Mouse (Mus musculus) small intestine, adult 2 months (tissue): ENCODE data around the gene Fam71e1.

Source experiments
- CTCF ChIP-seq: fragments of 200-500 bp; IDR thresholded peaks from 2 replicates; pipeline ENCODE4 v1.5.1; 2012; ENCODE audit warnings: low read depth, mild to moderate bottlenecking, control low read depth, inconsistent platforms, low read length, moderate library complexity, mixed read lengths; ENCODE audit not compliant: insufficient replicate concordance, insufficient read length; ENCODE audit errors: extremely low read depth
- POLR2A ChIP-seq: fragments of 200-500 bp; IDR thresholded peaks from 2 replicates; pipeline ENCODE4 v1.6.1; 2012; ENCODE audit warnings: low read depth, mild to moderate bottlenecking, control low read depth, inconsistent platforms, low read length, moderate library complexity

- TF ChIP-seq CTCF (no peak), POLR2A (no peak)
Observed at GRCm38 (mm10) chr7:44497361-44498055, 1.1 kb downstream of the Fam71e1 start.
